Mouse (Mus musculus): Measurements from ENCODE around the gene Rps17. TPM values are rescaled to one million over a fixed set of nuclear protein-coding genes. Genes with fewer than 3 reads are reported as not detected.

Rps17 gene
- 100 to 1,000 TPM; 694 to 707 TPM for total RNA-seq (2021)
- long read RNA-seq, experiment 1, transcript Rps17-201 (5 exons, 494 nt), result major isoform, 473 of 540 reads
- long read RNA-seq, experiment 1, transcript Rps17-203 (4 exons, 660 nt), result minor isoform, 55 of 540 reads
- long read RNA-seq, experiment 1, transcript Rps17-202 (3 exons, 405 nt), result minor isoform, 7 of 540 reads
- long read RNA-seq, experiment 1, partial matches to known transcripts, result 1 of 540 reads
- long read RNA-seq, experiment 1, other reads (novel, unspliced or antisense), result 3 of 540 reads
- long read RNA-seq, experiment 2, transcript Rps17-201 (5 exons, 494 nt), result major isoform, 291 of 329 reads
- long read RNA-seq, experiment 2, transcript Rps17-203 (4 exons, 660 nt), result minor isoform, 35 of 329 reads
- long read RNA-seq, experiment 2, partial matches to known transcripts, result 0 of 329 reads
- long read RNA-seq, experiment 2, other reads (novel, unspliced or antisense), result 2 of 329 reads

GRCm38 (mm10) chr7:81344544-81345446 lies at the start of gene Rps17:
TSS of gene Rps17 (minus strand) at chr7:81345254.
- DNase-seq, result peak; percentile 96

GRCm38 (mm10) chr7:81379363-81379762 lies 34.3 kb upstream of the Rps17 start:
- DNase-seq, result no peak

GRCm38 (mm10) chr7:81372337-81372920 lies 27.4 kb upstream of the Rps17 start:
- DNase-seq, result peak; percentile 44

GRCm38 (mm10) chr7:81371811-81372210 lies 26.8 kb upstream of the Rps17 start:
- DNase-seq, result no peak

GRCm38 (mm10) chr7:81369724-81370123 lies 24.7 kb upstream of the Rps17 start:
- DNase-seq, result no peak

GRCm38 (mm10) chr7:81367946-81368345 lies 22.9 kb upstream of the Rps17 start:
- DNase-seq, result peak; percentile 14

GRCm38 (mm10) chr7:81356975-81357374 lies 11.9 kb upstream of the Rps17 start:
- no peak for DNase-seq

GRCm38 (mm10) chr7:81356360-81356759 lies 11.3 kb upstream of the Rps17 start:
- no peak for DNase-seq

- no peak for DNase-seq
Measured at GRCm38 (mm10) chr7:81355746-81356145, 10.7 kb upstream of the Rps17 start.

GRCm38 (mm10) chr7:81351826-81352225 lies 6.8 kb upstream of the Rps17 start:
- DNase-seq, result no peak

- DNase-seq, result no peak
Measured at GRCm38 (mm10) chr7:81348206-81348605, 3.2 kb upstream of the Rps17 start.

GRCm38 (mm10) chr7:81345447-81346170 lies 555 bp upstream of the Rps17 start:
- no peak for DNase-seq

- no peak for DNase-seq
Measured at GRCm38 (mm10) chr7:81343831-81344230, 1.2 kb downstream of the Rps17 start.

- DNase-seq, result no peak
Measured at GRCm38 (mm10) chr7:81343316-81343715, 1.7 kb downstream of the Rps17 start.

- no peak for DNase-seq
Measured at GRCm38 (mm10) chr7:81342356-81343094, 2.5 kb downstream of the Rps17 start.

- no peak for DNase-seq
Measured at GRCm38 (mm10) chr7:81341563-81341962, 3.5 kb downstream of the Rps17 start.

GRCm38 (mm10) chr7:81339783-81340182 lies 5.3 kb downstream of the Rps17 start:
- DNase-seq, result no peak

GRCm38 (mm10) chr7:81338522-81338873 lies 6.6 kb downstream of the Rps17 start:
- no peak for DNase-seq

- no peak for DNase-seq
Measured at GRCm38 (mm10) chr7:81337785-81338521, 7.1 kb downstream of the Rps17 start.

- no peak for DNase-seq
Measured at GRCm38 (mm10) chr7:81336432-81336786, 8.6 kb downstream of the Rps17 start.

Data from gastrocnemius, postnatal 25 days (tissue).